Mouse (Mus musculus) forebrain, embryonic 10.5 days (tissue): ENCODE results near the gene Gm29776. TPM values are rescaled to one million over a fixed set of nuclear protein-coding genes. Genes with fewer than 3 reads are reported as not detected.

ENCODE experiments used
- DNase-seq: peaks from one replicate; pipeline ENCODE4 v3.0.0-alpha.2; 2017; ENCODE audit warnings: low spot score; ENCODE audit errors: extremely low spot score
- H3K27ac ChIP-seq: fragments of 300-500 bp; sonication (generic); 2 replicates; pipeline ENCODE4 v1.5.1; 2016; ENCODE audit warnings: mild to moderate bottlenecking
- H3K27me3 ChIP-seq: fragments of 300-500 bp; sonication (generic); 2 replicates; pipeline ENCODE4 v1.6.1; 2016; ENCODE audit warnings: mild to moderate bottlenecking; ENCODE audit not compliant: poor library complexity, severe bottlenecking
- H3K36me3 ChIP-seq: fragments of 300-500 bp; sonication (generic); replicated peaks from 2 replicates; pipeline ENCODE4 v1.6.1; 2016; ENCODE audit warnings: mild to moderate bottlenecking, moderate library complexity
- H3K4me1 ChIP-seq: fragments of 300-500 bp; sonication (generic); 2 replicates; pipeline ENCODE4 v1.6.1; 2016
- H3K4me3 ChIP-seq: fragments of 300-500 bp; sonication (generic); 2 replicates; pipeline ENCODE4 v1.5.1; 2016; ENCODE audit warnings: mild to moderate bottlenecking, moderate library complexity
- H3K9me3 ChIP-seq: fragments of 300-500 bp; sonication (generic); 2 replicates; pipeline ENCODE4 v1.6.1; 2016; ENCODE audit warnings: mild to moderate bottlenecking, moderate library complexity
- WGBS: fragments of 180-500 bp; shearing (Covaris S2); methylation state at CpG from one replicate; pipeline ENCODE4 v1.1.7; 2016; 5-methylcytosine and 5-hydroxymethylcytosine counted together
- polyA plus RNA-seq: library from polyadenylated mRNA; unstranded; fragments of >200 nt; fragmentation: Nextera tagmentation; extraction: Ambion mirVana; gene quantifications from 2 replicates; pipeline ENCODE4 v1.2.1, GENCODE M21; 2016

The Gm29776 gene
- polyA plus RNA-seq: not detected in 2 replicates

GRCm38 (mm10) chr14:54698733-54699132 lies at the start of gene Gm29776:
Gene Gm29776 (minus strand): TSS chr14:54698833.
- no peak for DNase-seq
- Histone ChIP-seq H3K4me1 (no peaks in the 10 kb centered on the region), H3K27me3 (peaks cover 13% of the 10 kb centered on the region; the same call in 1 of the 2 replicates), H3K4me3 (no peak within 1 kb of the TSS), H3K9me3 (no peaks in the 10 kb centered on the region), H3K27ac (no peak within 1 kb of the TSS; the same call in 1 of the 2 replicates), H3K36me3 (peaks cover 5% of the 10 kb centered on the region)
- WGBS: 88% methylated on average over 4 of the region's 4 CpGs

GRCm38 (mm10) chr14:54746038-54746437 lies 47.4 kb upstream of the Gm29776 start:
- Histone ChIP-seq H3K4me1 (no peaks in the 10 kb centered on the region; the same call in 1 of the 2 replicates), H3K4me3 (no peak overlapping the region), H3K9me3 (no peaks in the 10 kb centered on the region), H3K36me3 (no peaks in the 10 kb centered on the region), H3K27me3 (no peaks in the 10 kb centered on the region), H3K27ac (no peak overlapping the region)
- WGBS: 91% methylated on average over 9 of the region's 9 CpGs
- no peak for DNase-seq

- no peak overlapping the region for H3K27ac ChIP-seq
- 82% methylated on average over 8 of the region's 8 CpGs for WGBS
- no peaks in the 10 kb centered on the region for H3K36me3 ChIP-seq
- no peaks in the 10 kb centered on the region for H3K9me3 ChIP-seq
- no peak overlapping the region for H3K4me3 ChIP-seq
- H3K27me3 ChIP-seq: no peaks in the 10 kb centered on the region
- DNase-seq: no peak
- H3K4me1 ChIP-seq: no peaks in the 10 kb centered on the region; the same call in 1 of the 2 replicates
These were observed 45.8 kb upstream of the Gm29776 start for GRCm38 (mm10) chr14:54744473-54744872.

- H3K27me3 ChIP-seq: no peaks in the 10 kb centered on the region
- no peak overlapping the region for H3K4me3 ChIP-seq
- peaks cover 7% of the 10 kb centered on the region for H3K4me1 ChIP-seq
- WGBS: 74% methylated on average over 2 of the region's 2 CpGs
- no peak for DNase-seq
- H3K36me3 ChIP-seq: no peaks in the 10 kb centered on the region
- H3K9me3 ChIP-seq: no peaks in the 10 kb centered on the region
- H3K27ac ChIP-seq: no peak overlapping the region
These were observed 43.7 kb upstream of the Gm29776 start for GRCm38 (mm10) chr14:54742375-54742774.

DNA sequence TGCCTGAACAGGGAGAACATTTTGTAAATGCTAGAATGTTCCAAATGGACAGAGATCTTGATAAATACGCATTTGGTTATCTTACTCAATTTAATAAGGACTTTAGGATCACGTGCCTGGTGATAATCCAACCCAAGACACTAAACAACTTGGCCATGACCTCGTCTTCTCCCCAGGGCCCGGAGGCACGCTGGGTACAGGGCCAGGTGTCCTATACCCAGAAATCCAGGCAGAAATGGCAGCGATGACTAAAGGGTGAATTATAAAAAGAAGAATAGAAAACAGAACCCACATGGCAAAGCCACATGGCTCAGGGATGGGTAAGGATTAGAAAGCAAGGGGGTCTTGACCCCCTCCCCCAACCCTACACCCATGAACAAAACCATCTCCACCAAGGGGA lies 43.1 kb upstream of the Gm29776 start:
- Histone ChIP-seq H3K27me3 (no peaks in the 10 kb centered on the region), H3K27ac (no peak overlapping the region), H3K36me3 (no peaks in the 10 kb centered on the region), H3K9me3 (no peaks in the 10 kb centered on the region), H3K4me3 (no peak overlapping the region), H3K4me1 (peaks cover 14% of the 10 kb centered on the region)
- DNase-seq: no peak
- 92% methylated on average over 6 of the region's 6 CpGs for WGBS

GRCm38 (mm10) chr14:54737634-54738033 lies 39.0 kb upstream of the Gm29776 start:
- no peak for DNase-seq
- H3K27ac ChIP-seq: 0 out of 2 replicates have a peak overlapping the region, but pooled peaks have one; percentile 20
- 52% methylated on average over 10 of the region's 10 CpGs for WGBS
- no peak overlapping the region for H3K4me3 ChIP-seq
- no peaks in the 10 kb centered on the region for H3K9me3 ChIP-seq
- no peaks in the 10 kb centered on the region for H3K27me3 ChIP-seq
- peaks cover 19% of the 10 kb centered on the region for H3K4me1 ChIP-seq
- H3K36me3 ChIP-seq: no peaks in the 10 kb centered on the region

GRCm38 (mm10) chr14:54736555-54737552 lies 38.2 kb upstream of the Gm29776 start:
- Histone ChIP-seq H3K4me1 (peaks cover 19% of the 10 kb centered on the region), H3K4me3 (no peak overlapping the region), H3K36me3 (no peaks in the 10 kb centered on the region), H3K27ac (0 out of 2 replicates have a peak overlapping the region, but pooled peaks have one; percentile 20), H3K9me3 (no peaks in the 10 kb centered on the region), H3K27me3 (no peaks in the 10 kb centered on the region)
- no peak for DNase-seq
- WGBS: 63% methylated on average over 14 of the region's 14 CpGs

DNA sequence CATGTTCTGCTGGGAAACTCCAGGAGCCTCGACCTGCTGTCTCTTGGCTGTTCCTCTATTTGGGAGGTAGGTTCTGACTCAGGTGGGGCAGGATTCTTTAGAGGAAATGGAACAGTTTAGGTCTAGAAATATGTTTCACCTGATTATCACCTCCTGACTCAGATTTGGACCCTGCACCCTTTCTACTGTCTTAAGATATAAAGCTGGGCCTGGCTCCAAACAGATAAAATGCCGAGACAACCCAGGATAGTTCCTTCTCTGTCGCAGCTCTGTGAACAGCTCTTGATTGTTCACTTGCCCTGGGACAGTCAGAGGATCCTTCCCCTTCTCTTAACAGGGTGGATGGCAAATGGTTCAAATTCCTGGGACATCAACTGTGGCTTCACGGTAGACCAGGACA lies 36.6 kb upstream of the Gm29776 start:
- Histone ChIP-seq H3K27ac (no peak overlapping the region), H3K27me3 (no peaks in the 10 kb centered on the region), H3K4me3 (no peak overlapping the region), H3K36me3 (no peaks in the 10 kb centered on the region), H3K9me3 (no peaks in the 10 kb centered on the region), H3K4me1 (peaks cover 19% of the 10 kb centered on the region)
- 87% methylated on average over 4 of the region's 4 CpGs for WGBS
- DNase-seq: no peak

DNA sequence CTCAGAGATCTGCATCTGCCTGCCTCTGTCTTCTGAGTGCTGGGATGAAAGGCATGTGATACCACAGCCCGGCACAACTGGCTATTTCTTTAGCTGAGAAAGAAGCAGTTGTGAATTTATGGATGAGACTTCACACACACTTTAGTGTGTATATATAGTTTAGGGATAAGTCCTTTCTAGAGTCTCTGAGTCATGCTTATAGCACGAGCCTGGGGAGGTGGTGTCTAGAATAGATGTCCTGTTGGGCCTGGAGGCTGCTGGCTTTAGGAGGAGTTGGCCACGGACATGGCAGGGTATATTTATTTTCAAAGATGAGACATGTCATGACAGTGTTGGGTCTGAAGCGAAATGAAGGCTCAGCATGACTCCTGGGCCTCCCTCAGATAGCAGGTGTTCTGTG lies 35.4 kb upstream of the Gm29776 start:
- Histone ChIP-seq H3K27me3 (peaks cover 6% of the 10 kb centered on the region; the same call in 1 of the 2 replicates), H3K36me3 (no peaks in the 10 kb centered on the region), H3K4me3 (no peak overlapping the region), H3K27ac (no peak overlapping the region), H3K4me1 (peaks cover 24% of the 10 kb centered on the region), H3K9me3 (no peaks in the 10 kb centered on the region)
- DNase-seq: no peak
- 88% methylated on average over 4 of the region's 4 CpGs for WGBS

- peaks cover 15% of the 10 kb centered on the region for H3K4me1 ChIP-seq
- no peak overlapping the region for H3K27ac ChIP-seq
- peaks cover 6% of the 10 kb centered on the region; the same call in 1 of the 2 replicates for H3K27me3 ChIP-seq
- no peaks in the 10 kb centered on the region for H3K9me3 ChIP-seq
- H3K4me3 ChIP-seq: no peak overlapping the region
- WGBS: 90% methylated on average over 8 of the region's 8 CpGs
- no peaks in the 10 kb centered on the region for H3K36me3 ChIP-seq
- no peak for DNase-seq
These were observed 33.6 kb upstream of the Gm29776 start for GRCm38 (mm10) chr14:54732206-54732605.

- DNase-seq: no peak
- Histone ChIP-seq H3K9me3 (no peaks in the 10 kb centered on the region), H3K27ac (no peak overlapping the region), H3K27me3 (peaks cover 6% of the 10 kb centered on the region; the same call in 1 of the 2 replicates), H3K36me3 (no peaks in the 10 kb centered on the region), H3K4me1 (peaks cover 5% of the 10 kb centered on the region; the same call in 1 of the 2 replicates), H3K4me3 (no peak overlapping the region)
- 91% methylated on average over 6 of the region's 6 CpGs for WGBS
These were observed 31.7 kb upstream of the Gm29776 start for GRCm38 (mm10) chr14:54730305-54730704.

DNA sequence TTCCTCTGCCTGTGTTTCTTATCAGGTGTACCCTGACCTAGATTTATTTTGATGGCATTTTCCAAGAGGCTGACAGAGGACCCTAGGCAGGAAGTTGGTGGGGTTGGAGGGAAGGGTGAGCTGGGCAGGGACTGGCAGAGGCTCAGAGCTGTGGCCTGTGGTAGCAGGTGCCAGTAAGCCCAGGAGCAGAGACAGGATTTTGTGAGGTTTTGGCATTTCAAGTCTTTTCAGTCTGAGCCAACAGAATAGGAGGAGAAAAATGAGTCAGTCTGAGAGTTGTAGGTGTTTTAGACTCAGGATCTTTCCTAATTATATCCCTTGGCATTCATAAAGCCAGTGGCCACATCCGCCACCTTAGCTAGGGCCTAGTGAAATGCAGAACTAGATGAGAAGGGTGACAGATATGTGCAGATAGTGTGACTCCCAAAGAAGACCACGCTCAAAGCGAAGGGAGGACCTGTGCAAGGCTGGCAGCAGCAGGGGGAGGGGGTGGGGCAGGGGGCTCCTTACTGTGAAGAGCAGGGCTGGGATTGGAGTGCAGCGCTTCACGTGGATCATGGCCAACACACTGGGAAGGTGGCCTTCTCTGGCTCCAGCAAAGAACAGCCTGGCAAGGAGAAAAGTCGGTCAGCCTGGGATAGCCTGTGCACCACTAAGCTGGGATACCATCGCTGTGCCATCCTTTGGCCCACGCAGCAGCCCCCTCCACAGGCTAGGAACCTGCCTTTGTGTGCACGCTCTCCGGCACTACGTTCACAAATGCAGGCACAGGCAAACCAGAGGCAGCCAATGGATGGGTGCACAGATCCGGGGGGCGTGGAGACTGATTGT lies 30.4 kb upstream of the Gm29776 start:
- Histone ChIP-seq H3K9me3 (no peaks in the 10 kb centered on the region), H3K27ac (no peak overlapping the region), H3K27me3 (peaks cover 6% of the 10 kb centered on the region; the same call in 1 of the 2 replicates), H3K36me3 (no peaks in the 10 kb centered on the region), H3K4me3 (no peak overlapping the region), H3K4me1 (peaks cover 5% of the 10 kb centered on the region; the same call in 1 of the 2 replicates)
- WGBS: 64% methylated on average over 13 of the region's 13 CpGs
- no peak for DNase-seq
